Mouse (Mus musculus): ENCODE measurements around the gene Tpd52l2.

DNA sequence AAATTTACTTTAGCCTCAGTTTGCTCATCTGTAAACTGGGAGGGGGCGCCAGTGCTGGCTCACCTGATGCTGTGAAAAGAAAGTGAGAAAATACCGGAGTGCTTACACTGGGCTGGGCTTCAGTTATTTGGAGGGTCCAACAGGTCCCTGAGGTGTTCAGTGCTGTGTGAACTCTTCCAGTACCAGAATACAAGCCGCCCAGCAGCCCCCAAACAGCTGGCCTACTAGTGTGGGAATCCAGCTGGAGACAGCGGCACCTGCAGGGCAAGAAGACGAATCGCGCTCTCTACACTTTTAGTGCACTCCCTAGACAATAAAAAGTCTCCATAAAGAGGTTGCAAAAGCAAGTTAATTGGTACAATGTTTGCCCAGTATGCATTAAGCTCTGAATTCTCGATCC is 661 bp upstream of the Tpd52l2 start:
- TF ChIP-seq CTCF (IDR thresholded peaks at IDR 0.05; ENCODE audit: low read depth, low read length): peak; percentile 69
- TF ChIP-seq POLR2AphosphoS5 (IDR thresholded peaks at IDR 0.05; ENCODE audit: insufficient replicate concordance, low read depth, low read length): no peak
- no peak for TF ChIP-seq GATA1 (IDR thresholded peaks at IDR 0.05; ENCODE audit: borderline replicate concordance, low read length)

Measured in G1E (cell line).